Comparison of ENCODE assay signal across 8 mouse cellular contexts in the genomic region with DNA sequence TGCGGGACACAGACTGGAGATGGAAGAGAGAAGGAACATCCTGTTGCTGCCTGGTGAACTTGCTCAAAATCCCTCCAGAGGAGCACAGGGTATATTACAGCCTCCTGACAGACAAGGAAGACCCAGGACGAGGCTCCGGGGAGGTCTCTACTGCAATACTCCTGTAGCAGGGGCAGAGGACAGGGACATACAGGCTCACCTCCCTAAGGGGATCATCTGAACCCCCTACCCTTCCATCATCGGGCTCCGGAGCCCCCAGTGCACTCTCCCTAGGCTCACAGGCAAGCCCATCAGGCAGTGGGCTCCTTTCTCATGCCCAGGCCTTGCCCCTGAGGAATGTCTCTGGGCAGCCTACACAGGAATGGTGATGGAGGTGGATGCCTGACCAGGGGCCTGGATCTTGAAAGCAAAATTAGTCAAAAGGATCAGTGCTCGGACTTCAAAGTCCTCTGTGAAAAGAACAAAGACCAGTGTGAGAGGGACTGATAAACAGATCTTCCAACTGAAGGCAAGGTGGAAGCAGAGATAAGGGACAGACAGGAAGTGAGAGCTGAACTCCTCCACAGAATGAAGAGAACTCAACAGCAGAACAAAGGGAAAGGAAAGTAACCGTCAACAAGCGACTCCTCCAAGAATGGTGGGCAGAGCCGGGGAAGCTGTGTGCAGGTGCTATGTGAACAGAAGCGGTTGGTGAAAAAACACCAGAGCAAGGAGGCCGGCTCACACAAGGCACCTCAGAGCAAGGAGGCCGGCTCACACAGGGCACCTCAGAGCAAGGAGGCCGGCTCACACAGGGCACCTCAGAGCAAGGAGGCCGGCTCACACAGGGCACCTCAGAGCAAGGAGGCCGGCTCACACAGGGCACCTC. TPM values are rescaled to one million over a fixed set of nuclear protein-coding genes. Genes with fewer than 3 reads are reported as not detected.
DNase-seq lines count a peak whose midpoint lies in the region; ATAC-seq and TF ChIP-seq lines count a peak whose summit lies in the region.
"Had no signal": no experiment of that assay in that cellular context is flagged by ENCODE, and none has a peak within 500 bp of the region (broad histone marks: within the 10 kb centered on the region; RNA-seq: fewer than 3 reads in every experiment).

No protein-coding gene starts in this region.

- DNase-seq in lung, embryonic 14.5 days: peak; percentile 48
- no peak for DNase-seq in lung, postnatal 14 days
- DNase-seq in c-Kit-negative CD71-positive TER-119-positive erythroid progenitor cells, embryonic 14.5 days (ENCODE audit: low read depth, low spot score): peak; percentile 60
- DNase-seq in induced T-regulatory cell, adult 2 months (ENCODE audit: low read depth): peak; percentile 55
- DNase-seq in thymus, postnatal 0 days (ENCODE audit: low spot score): peak; percentile 89
- DNase-seq in cerebellum, adult 9-10 months: no peak
- no peak for DNase-seq in ovary, postnatal 36 days (ENCODE audit: low spot score)
- DNase-seq: kidney, adult 2 months had no signal

- 0 out of 2 replicates have a peak, but pooled peaks cover 23% of the 10 kb centered on the region for H3K36me3 ChIP-seq in lung, embryonic 14.5 days (ENCODE audit: insufficient read depth)

- no peak overlapping the region for H3K4me3 ChIP-seq in lung, embryonic 14.5 days (ENCODE audit: low read depth, low read length)

- H3K9me3 ChIP-seq in lung, embryonic 14.5 days (ENCODE audit: low read depth, low read length): no peaks in the 10 kb centered on the region

- peak overlapping the region; percentile 69; the same call in 1 of the 2 replicates for H3K27ac ChIP-seq in lung, embryonic 14.5 days (ENCODE audit: low read depth)

- no peak overlapping the region; the same call in 1 of the 2 replicates for H3K9ac ChIP-seq in lung, embryonic 14.5 days

- H3K4me2 ChIP-seq in lung, embryonic 14.5 days: 0 out of 2 replicates have a peak overlapping the region, but pooled peaks have one; percentile 23

- WGBS in lung, embryonic 14.5 days: 49% methylated on average over 15 of the region's 15 CpGs

- H3K27me3 ChIP-seq in lung, embryonic 14.5 days (ENCODE audit: insufficient read depth, low read length): no peaks in the 10 kb centered on the region

- peak; percentile 50 for ATAC-seq in lung, embryonic 14.5 days (ENCODE audit: insufficient read depth)

- no peak for TF ChIP-seq CTCF in lung, embryonic 14.5 days (IDR thresholded peaks at IDR 0.05; ENCODE audit: low read depth)

- H3K4me1 ChIP-seq in lung, embryonic 14.5 days (ENCODE audit: insufficient read depth): no peaks in the 10 kb centered on the region; the same call in 1 of the 2 replicates

RNA-seq across cellular contexts. Expression of gene Stat5a, which starts 32.3 kb away (rescaled TPM):
- polyA plus RNA-seq in lung, embryonic 14.5 days (2014; fragmentation: Nextera tagmentation; extraction: Ambion mirVana): 5.4 and 5.8 TPM in 2 replicates
- 61.2 and 62.7 TPM in 2 replicates for polyA plus RNA-seq in thymus, postnatal 0 days (2015; fragmentation: Nextera tagmentation; extraction: Ambion mirVana)

RNA-seq across cellular contexts. Expression of gene Stat5b, which starts 41.0 kb away (rescaled TPM):
- polyA plus RNA-seq in lung, embryonic 14.5 days (2014; fragmentation: Nextera tagmentation; extraction: Ambion mirVana): 26.6 and 27.9 TPM in 2 replicates
- 99.6 and 105 TPM in 2 replicates for polyA plus RNA-seq in thymus, postnatal 0 days (2015; fragmentation: Nextera tagmentation; extraction: Ambion mirVana)

RNA-seq across cellular contexts. Expression of gene Stat3, which starts 47.9 kb away (rescaled TPM):
- 33.8 and 36.5 TPM in 2 replicates for polyA plus RNA-seq in lung, embryonic 14.5 days (2014; fragmentation: Nextera tagmentation; extraction: Ambion mirVana)
- polyA plus RNA-seq in thymus, postnatal 0 days (2015; fragmentation: Nextera tagmentation; extraction: Ambion mirVana): 79.7 and 84.2 TPM in 2 replicates

Comparison
In these comparisons a context has a peak if more than half of its experiments do, and no peak if none do; other contexts are left out.
1. DNase-seq: peak in lung, embryonic 14.5 days (single experiment), c-Kit-negative CD71-positive TER-119-positive erythroid progenitor cells, embryonic 14.5 days (single experiment), induced T-regulatory cell, adult 2 months (single experiment) and thymus, postnatal 0 days (single experiment); none in lung, postnatal 14 days (single experiment), cerebellum, adult 9-10 months (single experiment) and ovary, postnatal 36 days (single experiment).